Mouse (Mus musculus) NIH3T3 (cell line): ENCODE results near the gene Glt28d2.

Experiments used
- DNase-seq: peaks from one replicate; pipeline ENCODE4 v3.0.0-alpha.2; 2012; ENCODE audit warnings: low read depth

The Glt28d2 gene

GRCm38 (mm10) chr3:85827283-85827682 is 60.0 kb downstream of the Glt28d2 start:
- DNase-seq = no peak

GRCm38 (mm10) chr3:85820839-85821548 is 66.3 kb downstream of the Glt28d2 start:
- DNase-seq = no peak
